Mouse (Mus musculus): ENCODE results near the gene Rab11b. TPM values are rescaled to one million over a fixed set of nuclear protein-coding genes. Genes with fewer than 3 reads are reported as not detected.
A peak's percentile ranks its signal among the peaks of the same experiment; 100 is the strongest.

Rab11b gene
- total and polyA plus RNA-seq, 3 experiments: 24.0 to 105 TPM; not detected in 1

GRCm38 (mm10) chr17:33759767-33760254 lies 519 bp downstream of the Rab11b start (continued):
- TF ChIP-seq TBP (IDR thresholded peaks at IDR 0.05; ENCODE audit: low read depth, low read length): no peak
- TF ChIP-seq SMC3 (IDR thresholded peaks at IDR 0.05; ENCODE audit: low read depth, low read length): no peak
- no peak for TF ChIP-seq RAD21 (IDR thresholded peaks at IDR 0.05; ENCODE audit: low read depth, low read length)
- no peak for TF ChIP-seq CTCF (IDR thresholded peaks at IDR 0.05 in 2 of 3, conservative IDR thresholded peaks at IDR 0.05 in 1 of 3; ENCODE audit: control insufficient read depth in 1 of 3, insufficient read depth in 1 of 3, low read depth in 2 of 3, low read length in 3 of 3, poor library complexity in 1 of 3, severe bottlenecking in 1 of 3)
- peak; percentile 56; the same call in 1 of the 2 replicates for TF ChIP-seq MXI1 (IDR thresholded peaks at IDR 0.05; ENCODE audit: low read depth, low read length)
- no peak for TF ChIP-seq USF1 (IDR thresholded peaks at IDR 0.05; ENCODE audit: low read depth, low read length)
- TF ChIP-seq MEF2A (IDR thresholded peaks at IDR 0.05; ENCODE audit: extremely low read depth, insufficient replicate concordance, low read depth, low read length, poor library complexity, severe bottlenecking): no peak
- peak; percentile 5; the same call in 1 of the 2 replicates for TF ChIP-seq TCF12 (IDR thresholded peaks at IDR 0.05; ENCODE audit: low read depth, low read length)
- TF ChIP-seq ETS1 (IDR thresholded peaks at IDR 0.05; ENCODE audit: low read depth, low read length): 0 out of 2 replicates have a peak, but pooled peaks have one; percentile 22
- no peak for TF ChIP-seq MYB (IDR thresholded peaks at IDR 0.05; ENCODE audit: low read depth, low read length)
- no peak for TF ChIP-seq RCOR1 (IDR thresholded peaks at IDR 0.05; ENCODE audit: low read depth, low read length)
- no peak for TF ChIP-seq HCFC1 (IDR thresholded peaks at IDR 0.05; ENCODE audit: low read depth, low read length)

GRCm38 (mm10) chr17:33757231-33757630 lies 3.1 kb downstream of the Rab11b start:
- H3K79me2 ChIP-seq (ENCODE audit: control insufficient read depth, insufficient read depth, low read length, poor library complexity): peaks cover 62% of the 10 kb centered on the region
- H3K27me3 ChIP-seq (ENCODE audit: control insufficient read depth in 1 of 2, insufficient read depth in 2 of 2, low read length in 2 of 2): no peaks in the 10 kb centered on the region
- peaks cover 2 to 18% of the 10 kb centered on the region in 2 experiments; a peak in 3 of 4 replicates for H3K4me1 ChIP-seq (ENCODE audit: control insufficient read depth in 1 of 2, insufficient read depth in 2 of 2, low read length in 2 of 2)
- no peak overlapping the region for H3K4me3 ChIP-seq (ENCODE audit: control insufficient read depth in 1 of 2, insufficient read depth in 1 of 2, low read depth in 2 of 2, low read length in 2 of 2)
- no peak for TF ChIP-seq NRF1 (IDR thresholded peaks at IDR 0.05; ENCODE audit: insufficient read depth, low read depth, low read length, poor library complexity, severe bottlenecking)
- TF ChIP-seq ETS1 (IDR thresholded peaks at IDR 0.05; ENCODE audit: low read depth, low read length): no peak
- no peak for TF ChIP-seq RAD21 (IDR thresholded peaks at IDR 0.05; ENCODE audit: low read depth, low read length)
- TF ChIP-seq JUND (IDR thresholded peaks at IDR 0.05; ENCODE audit: low read depth, low read length): no peak
- no peak for TF ChIP-seq ZKSCAN1 (IDR thresholded peaks at IDR 0.05; ENCODE audit: low read depth, low read length)
- no peak for TF ChIP-seq UBTF (IDR thresholded peaks at IDR 0.05; ENCODE audit: borderline replicate concordance, insufficient read depth, low read depth, low read length)
- H3K36me3 ChIP-seq (ENCODE audit: control insufficient read depth in 1 of 2, insufficient read depth in 2 of 2, low read length in 2 of 2): peaks cover 0 to 14% of the 10 kb centered on the region in 2 experiments; a peak in 3 of 4 replicates
- no peaks in the 10 kb centered on the region for H3K9me3 ChIP-seq (replicated peaks; ENCODE audit: insufficient read depth, low read length)
- H3K9ac ChIP-seq (ENCODE audit: control insufficient read depth, low read depth, low read length, poor library complexity, severe bottlenecking): no peak overlapping the region
- DNase-seq (ENCODE audit: low read depth, low spot score): no peak
- H3K27ac ChIP-seq (ENCODE audit: control insufficient read depth, low read depth, low read length): no peak overlapping the region
